Mouse (Mus musculus) lung, embryonic 14.5 days (tissue): ENCODE measurements around the gene Rgs6. TPM values are rescaled to one million over a fixed set of nuclear protein-coding genes. Genes with fewer than 3 reads are reported as not detected.
A peak's percentile ranks its signal among the peaks of the same experiment; 100 is the strongest.

Source experiments
- ATAC-seq: fragments of 200-750 bp; cut with Nextera tagmentation; 2 replicates; pipeline ENCODE4 v1.8.0; 2017; ENCODE audit warnings: mild to moderate bottlenecking, moderate TSS enrichment, moderate library complexity; ENCODE audit not compliant: insufficient read depth
- DNase-seq: peaks from one replicate; pipeline ENCODE4 v3.0.0-alpha.2; 2015
- H3K27ac ChIP-seq: fragments of 300-500 bp; sonication (generic); 2 replicates; pipeline ENCODE4 v1.5.1; 2014; ENCODE audit warnings: low read depth, mild to moderate bottlenecking, moderate library complexity
- H3K27me3 ChIP-seq: fragments of 300-500 bp; sonication (generic); 2 replicates; pipeline ENCODE4 v1.6.1; 2014; ENCODE audit warnings: low read length, control low read depth; ENCODE audit not compliant: insufficient read depth
- H3K36me3 ChIP-seq: fragments of 300-500 bp; sonication (generic); 2 replicates; pipeline ENCODE4 v1.6.1; 2014; ENCODE audit warnings: control low read depth; ENCODE audit not compliant: insufficient read depth
- H3K4me1 ChIP-seq: fragments of 300-500 bp; sonication (generic); 2 replicates; pipeline ENCODE4 v1.6.1; 2014; ENCODE audit warnings: antibody characterized with exemption, control low read depth; ENCODE audit not compliant: insufficient read depth
- H3K4me2 ChIP-seq: fragments of 300-500 bp; sonication (generic); 2 replicates; pipeline ENCODE4 v1.6.1; 2014; ENCODE audit warnings: mild to moderate bottlenecking
- H3K4me3 ChIP-seq: fragments of 300-500 bp; sonication (generic); 2 replicates; pipeline ENCODE4 v1.5.1; 2014; ENCODE audit warnings: low read depth, low read length
- H3K9ac ChIP-seq: fragments of 300-500 bp; sonication (generic); 2 replicates; pipeline ENCODE4 v1.6.1; 2014
- H3K9me3 ChIP-seq: fragments of 300-500 bp; sonication (generic); 2 replicates; pipeline ENCODE4 v1.6.1; 2016; ENCODE audit warnings: low read depth, low read length, control low read depth
- CTCF ChIP-seq: IDR thresholded peaks from 2 replicates; pipeline ENCODE4 v1.5.1; 2016; ENCODE audit warnings: antibody characterized with exemption, low read depth
- WGBS: fragments of 180-500 bp; shearing (Covaris S2); extraction: QIAGEN DNeasy Blood & Tissue Kit; methylation state at CpG from one replicate; pipeline ENCODE4 v1.1.7; 2014; 5-methylcytosine and 5-hydroxymethylcytosine counted together
- polyA plus RNA-seq: library from polyadenylated mRNA; unstranded; fragments of >200 nt; fragmentation: Nextera tagmentation; extraction: Ambion mirVana; gene quantifications from 2 replicates; pipeline ENCODE4 v1.2.1, GENCODE M21; 2014

The Rgs6 gene
- polyA plus RNA-seq, 1 experiment from 2014 or later = 2.8 TPM

GRCm38 (mm10) chr12:83100848-83101247, 512.8 kb downstream of the Rgs6 start:
- H3K27ac ChIP-seq = no peak overlapping the region
- no peaks in the 10 kb centered on the region for H3K4me1 ChIP-seq
- no peak overlapping the region for H3K4me3 ChIP-seq
- WGBS = 36% methylated on average over 7 of the region's 7 CpGs
- no peaks in the 10 kb centered on the region for H3K9me3 ChIP-seq
- ATAC-seq = no peak
- no peaks in the 10 kb centered on the region for H3K27me3 ChIP-seq
- DNase-seq = no peak
- no peaks in the 10 kb centered on the region for H3K36me3 ChIP-seq
- no peak overlapping the region for H3K4me2 ChIP-seq
- no peak for TF ChIP-seq CTCF
- no peak overlapping the region for H3K9ac ChIP-seq

- Histone ChIP-seq H3K27me3 (no peaks in the 10 kb centered on the region), H3K27ac (peak overlapping the region; percentile 42; the same call in 1 of the 2 replicates), H3K36me3 (no peaks in the 10 kb centered on the region), H3K4me2 (no peak overlapping the region), H3K9ac (no peak overlapping the region), H3K4me1 (no peaks in the 10 kb centered on the region), H3K9me3 (no peaks in the 10 kb centered on the region), H3K4me3 (no peak overlapping the region)
- DNase-seq (peak; percentile 84), ATAC-seq (peak; percentile 74; the same call in 1 of the 2 replicates)
- 42% methylated on average over 9 of the region's 9 CpGs for WGBS
- TF ChIP-seq CTCF = peak; percentile 32
Observed at GRCm38 (mm10) chr12:83105514-83106119, 517.5 kb downstream of the Rgs6 start.

- Histone ChIP-seq H3K4me1 (no peaks in the 10 kb centered on the region), H3K27me3 (no peaks in the 10 kb centered on the region), H3K4me2 (no peak overlapping the region), H3K9me3 (no peaks in the 10 kb centered on the region), H3K4me3 (no peak overlapping the region), H3K27ac (peak overlapping the region; percentile 42; the same call in 1 of the 2 replicates), H3K36me3 (no peaks in the 10 kb centered on the region), H3K9ac (no peak overlapping the region)
- no peak for TF ChIP-seq CTCF
- WGBS = 52% methylated on average over 5 of the region's 5 CpGs
- ATAC-seq = peak; percentile 58; the same call in 1 of the 2 replicates
- DNase-seq = no peak
Observed at GRCm38 (mm10) chr12:83106120-83106517, 518.0 kb downstream of the Rgs6 start.

GRCm38 (mm10) chr12:83109486-83109885, 521.4 kb downstream of the Rgs6 start:
- Histone ChIP-seq H3K27ac (no peak overlapping the region), H3K27me3 (no peaks in the 10 kb centered on the region), H3K4me1 (no peaks in the 10 kb centered on the region), H3K4me2 (no peak overlapping the region), H3K9ac (no peak overlapping the region), H3K36me3 (no peaks in the 10 kb centered on the region), H3K9me3 (no peaks in the 10 kb centered on the region), H3K4me3 (no peak overlapping the region)
- DNase-seq (no peak), ATAC-seq (no peak)
- no peak for TF ChIP-seq CTCF
- WGBS = 82% methylated on average over 4 of the region's 4 CpGs

- no peak for TF ChIP-seq CTCF
- 75% methylated on average over 11 of the region's 11 CpGs for WGBS
- Histone ChIP-seq H3K4me1 (no peaks in the 10 kb centered on the region), H3K27me3 (no peaks in the 10 kb centered on the region), H3K9me3 (no peaks in the 10 kb centered on the region), H3K9ac (no peak overlapping the region), H3K27ac (no peak overlapping the region), H3K36me3 (no peaks in the 10 kb centered on the region), H3K4me2 (no peak overlapping the region), H3K4me3 (no peak overlapping the region)
- ATAC-seq (no peak), DNase-seq (no peak)
Observed at GRCm38 (mm10) chr12:83109891-83110630, 522.0 kb downstream of the Rgs6 start.

- WGBS = 42% methylated on average over 3 of the region's 3 CpGs
Observed at GRCm38 (mm10) chr12:83110711-83111110, 522.6 kb downstream of the Rgs6 start.

GRCm38 (mm10) chr12:83112283-83112682, 524.2 kb downstream of the Rgs6 start:
- no peak for ATAC-seq
- no peaks in the 10 kb centered on the region for H3K4me1 ChIP-seq
- H3K9me3 ChIP-seq = no peaks in the 10 kb centered on the region
- H3K9ac ChIP-seq = no peak overlapping the region
- peak; percentile 60 for TF ChIP-seq CTCF
- peak; percentile 61 for DNase-seq
- H3K4me2 ChIP-seq = no peak overlapping the region
- no peaks in the 10 kb centered on the region for H3K36me3 ChIP-seq
- no peak overlapping the region for H3K27ac ChIP-seq
- no peak overlapping the region for H3K4me3 ChIP-seq
- H3K27me3 ChIP-seq = no peaks in the 10 kb centered on the region
- WGBS = 86% methylated on average over 5 of the region's 5 CpGs

More at GRCm38 (mm10) chr12:83110711-83111110, 522.6 kb downstream of the Rgs6 start:
- Histone ChIP-seq H3K36me3 (no peaks in the 10 kb centered on the region), H3K4me3 (no peak overlapping the region), H3K27me3 (no peaks in the 10 kb centered on the region), H3K4me2 (no peak overlapping the region), H3K4me1 (no peaks in the 10 kb centered on the region), H3K9me3 (no peaks in the 10 kb centered on the region), H3K27ac (no peak overlapping the region), H3K9ac (no peak overlapping the region)
- DNase-seq (no peak), ATAC-seq (no peak)
- no peak for TF ChIP-seq CTCF
